Mouse (Mus musculus) skeletal muscle tissue, adult 2 months (tissue): Measurements from ENCODE around the gene Arhgap32.

Experiments
- DNase-seq: peaks from one replicate; pipeline ENCODE4 v3.0.0-alpha.2; 2012; ENCODE audit warnings: low read depth, low spot score

Gene Arhgap32

DNA sequence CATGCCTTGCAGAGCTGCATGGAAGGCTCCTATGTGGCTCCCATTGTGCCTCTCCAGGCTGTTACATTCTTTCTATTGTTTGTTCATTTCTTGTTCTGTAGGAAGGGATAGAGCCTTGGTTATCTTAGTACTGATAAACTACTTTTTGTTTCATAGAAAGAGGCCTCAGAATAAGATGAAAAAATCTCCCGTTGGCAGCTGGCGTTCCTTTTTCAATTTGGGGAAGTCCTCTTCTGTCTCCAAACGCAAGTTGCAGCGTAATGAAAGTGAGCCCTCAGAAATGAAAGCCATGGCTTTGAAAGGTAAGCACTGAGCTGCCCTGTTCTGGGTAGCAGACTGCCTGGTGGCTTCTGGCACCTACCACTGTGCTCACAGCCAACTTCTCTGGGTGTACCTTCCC is 134.6 kb downstream of the Arhgap32 start:
- no peak for DNase-seq

DNA sequence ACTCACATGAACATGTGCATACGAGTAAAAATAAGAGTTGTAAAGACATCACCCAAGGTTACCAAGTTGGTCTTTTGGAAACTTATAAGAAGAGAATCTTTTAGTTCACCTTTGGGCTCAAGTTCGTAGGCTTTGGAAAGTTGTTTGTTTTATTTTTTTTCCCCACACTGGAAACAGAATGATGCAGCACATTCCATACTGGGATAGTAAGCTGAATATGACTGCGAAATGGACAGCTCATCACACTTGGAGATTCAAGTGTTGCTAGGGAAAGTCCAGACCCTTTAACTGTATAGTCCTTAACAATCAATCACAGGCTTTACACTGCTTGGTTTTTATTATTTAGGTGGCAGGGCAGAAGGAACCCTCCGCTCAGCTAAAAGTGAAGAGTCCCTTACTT is 137.8 kb downstream of the Arhgap32 start:
- no peak for DNase-seq

DNA sequence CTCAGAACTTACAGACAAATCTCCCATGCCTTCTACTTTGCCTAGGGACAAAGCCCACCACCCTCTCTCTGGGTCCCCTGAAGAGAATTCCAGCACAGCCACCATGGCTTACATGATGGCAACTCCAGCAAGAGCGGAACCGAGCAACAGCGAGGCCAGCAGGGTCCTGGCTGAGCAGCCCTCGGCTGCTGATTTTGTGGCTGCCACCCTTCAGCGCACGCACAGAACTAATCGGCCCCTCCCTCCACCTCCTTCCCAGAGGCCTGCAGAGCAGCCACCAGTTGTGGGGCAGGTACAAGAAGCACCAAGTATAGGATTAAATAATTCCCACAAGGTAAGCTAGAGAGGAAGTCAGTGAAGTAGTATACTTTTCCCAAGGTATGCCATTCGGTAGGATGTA is 141.4 kb downstream of the Arhgap32 start:
- DNase-seq = no peak

GRCm38 (mm10) chr9:32257882-32258281 is 141.9 kb downstream of the Arhgap32 start:
- DNase-seq = no peak

GRCm38 (mm10) chr9:32271896-32272444 is 156.0 kb downstream of the Arhgap32 start:
- DNase-seq = peak; percentile 57

DNA sequence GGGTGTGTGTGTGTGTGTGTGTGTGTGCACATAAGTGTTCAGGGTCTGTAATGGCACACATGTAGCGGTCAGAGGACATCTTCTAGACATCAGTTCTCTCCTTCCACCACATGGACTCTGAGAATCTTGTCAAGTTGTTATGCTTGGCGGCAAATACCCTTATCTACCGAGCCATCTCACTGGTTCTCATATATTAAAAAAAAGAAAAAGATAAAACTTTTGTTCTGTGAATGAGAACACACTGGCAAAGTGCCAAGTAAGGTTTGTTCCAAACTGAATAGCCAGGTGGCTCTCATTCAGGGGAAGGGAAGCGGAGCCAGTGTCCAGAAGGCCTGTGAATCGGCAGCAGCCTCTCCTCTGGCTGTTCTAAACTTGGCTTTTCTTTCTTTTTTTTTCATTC is 162.1 kb downstream of the Arhgap32 start:
- DNase-seq = no peak

DNA sequence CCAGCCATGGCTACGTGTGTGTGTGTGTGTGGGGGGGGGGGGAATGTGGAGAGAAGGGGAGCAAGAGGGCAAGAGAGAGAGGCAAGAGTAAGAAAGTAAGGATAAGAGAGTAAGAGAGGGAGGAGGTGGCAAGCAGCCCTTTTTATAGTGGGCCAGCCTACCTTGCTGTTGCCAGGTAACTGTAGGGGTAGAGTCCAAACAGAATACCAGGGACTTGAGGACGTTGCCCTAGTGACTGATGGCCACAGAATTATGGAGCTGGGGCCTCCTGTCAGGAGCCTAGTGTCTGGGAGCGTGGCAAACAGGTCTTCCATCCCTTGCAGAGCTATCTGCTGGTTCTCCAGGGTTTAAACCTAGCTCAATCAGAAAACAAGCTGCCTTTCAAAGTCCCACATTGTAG is 163.9 kb downstream of the Arhgap32 start:
- DNase-seq = no peak

DNA sequence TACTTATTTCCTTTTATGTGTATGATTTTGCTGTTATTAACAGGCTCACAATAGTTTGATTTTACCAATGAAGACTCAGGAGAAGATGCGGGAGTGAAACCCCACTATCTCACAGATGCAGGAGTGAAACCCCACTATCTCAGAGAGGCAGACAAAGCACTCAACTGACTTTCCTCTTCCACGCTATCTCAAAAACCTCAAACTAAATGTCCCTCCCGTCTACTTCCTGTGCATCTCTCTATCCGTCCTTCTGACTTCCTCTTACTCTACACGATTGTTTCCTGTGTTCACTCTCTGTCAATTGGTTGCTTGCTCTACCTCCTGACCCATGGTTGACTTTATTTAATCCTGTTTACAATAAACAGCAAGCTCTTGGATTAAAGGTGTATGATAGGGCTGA is 164.5 kb downstream of the Arhgap32 start:
- DNase-seq = no peak

GRCm38 (mm10) chr9:32283591-32283990 is 167.7 kb downstream of the Arhgap32 start:
- DNase-seq = no peak

GRCm38 (mm10) chr9:32291618-32292017 is 175.7 kb downstream of the Arhgap32 start:
- DNase-seq = no peak

DNA sequence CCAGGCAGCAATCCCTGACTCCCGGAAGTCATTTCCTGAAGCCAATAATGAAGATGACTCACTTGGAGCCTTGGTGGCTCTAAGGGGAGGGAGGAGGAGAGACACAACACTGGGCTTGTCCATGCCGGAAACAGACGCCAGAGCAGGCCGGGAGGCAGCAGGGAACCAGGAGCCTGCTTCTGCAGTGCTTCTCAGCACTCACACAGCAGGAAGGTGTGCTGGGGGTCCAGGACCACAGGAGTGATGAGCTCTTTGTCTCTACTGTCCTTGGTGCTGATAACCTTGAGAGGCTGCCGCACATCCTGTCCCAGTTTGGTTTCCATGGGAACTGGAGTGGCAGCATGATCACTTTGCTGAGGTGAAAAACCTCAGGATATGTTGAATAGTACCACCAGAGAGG is 176.8 kb downstream of the Arhgap32 start:
- peak; percentile 1 for DNase-seq

GRCm38 (mm10) chr9:32295061-32295800 is 179.3 kb downstream of the Arhgap32 start:
- no peak for DNase-seq

- no peak for DNase-seq
Measured at GRCm38 (mm10) chr9:32302501-32303150, 186.7 kb downstream of the Arhgap32 start.

GRCm38 (mm10) chr9:32311786-32312185 is 195.8 kb downstream of the Arhgap32 start:
- no peak for DNase-seq

DNA sequence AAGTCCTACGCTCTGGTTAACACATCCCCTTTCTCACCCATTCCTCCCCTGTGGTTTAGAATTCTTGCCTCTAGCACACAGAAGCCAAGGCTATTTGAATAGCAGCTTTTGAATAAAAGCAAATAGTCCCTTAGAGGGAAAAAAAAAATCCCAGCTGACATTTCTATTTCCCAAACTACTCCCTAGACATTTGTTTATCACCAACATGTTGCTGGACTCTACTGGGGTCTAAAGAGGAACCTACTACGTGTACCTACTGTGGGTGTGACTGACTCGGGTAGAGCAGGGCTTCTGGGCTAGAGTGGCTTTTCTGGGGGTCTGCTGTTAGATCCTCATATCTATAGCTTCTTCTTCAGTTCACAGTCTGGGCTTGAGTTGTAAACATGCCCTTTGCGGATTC is 196.3 kb downstream of the Arhgap32 start:
- no peak for DNase-seq

DNA sequence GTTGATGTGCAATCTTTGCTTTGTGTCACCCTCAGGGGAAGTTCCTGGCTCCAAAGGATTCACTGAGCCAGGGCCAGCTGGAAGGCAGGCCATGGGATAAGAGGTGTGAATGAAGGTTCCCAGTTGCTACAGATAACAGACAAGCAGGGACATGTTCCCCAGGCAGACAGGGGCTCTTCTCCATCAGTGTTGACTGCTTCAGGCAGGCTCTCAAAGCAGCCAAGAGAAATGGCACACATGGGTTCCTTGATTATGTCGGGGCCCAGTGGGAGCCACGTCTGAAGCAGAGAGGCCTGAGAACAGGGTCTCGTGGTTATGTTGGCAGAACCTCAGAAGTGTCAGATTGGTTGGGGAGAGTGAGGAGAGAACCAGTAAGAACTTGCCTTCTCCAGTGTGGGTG is 198.1 kb downstream of the Arhgap32 start:
- DNase-seq = no peak

GRCm38 (mm10) chr9:32315999-32316398 is 200.1 kb downstream of the Arhgap32 start:
- no peak for DNase-seq
